Mouse (Mus musculus) liver, adult 2 months (tissue): ENCODE data around the gene Slc4a5. TPM values are rescaled to one million over a fixed set of nuclear protein-coding genes. Genes with fewer than 3 reads are reported as not detected.

Experiments used
- DNase-seq: peaks from one replicate; pipeline ENCODE4 v3.0.0-alpha.2; 2011; ENCODE audit warnings: low read depth, low spot score; ENCODE audit errors: extremely low read depth
- H3K27ac ChIP-seq: fragments of 200-500 bp; replicated peaks from 2 replicates; pipeline ENCODE4 v1.5.1; 2012; ENCODE audit warnings: low read depth, mild to moderate bottlenecking, control low read depth, inconsistent platforms, low read length; ENCODE audit not compliant: insufficient read depth
- H3K27me3 ChIP-seq: fragments of 200-500 bp; 2 replicates; pipeline ENCODE4 v1.6.1; 2012; ENCODE audit warnings: mild to moderate bottlenecking, moderate library complexity, low read length, inconsistent platforms; ENCODE audit not compliant: control insufficient read depth, insufficient read depth
- H3K36me3 ChIP-seq: fragments of 200-500 bp; 2 replicates; pipeline ENCODE4 v1.6.1; 2012; ENCODE audit warnings: low read length, inconsistent platforms; ENCODE audit not compliant: control insufficient read depth, insufficient read depth
- H3K4me1 ChIP-seq: fragments of 200-500 bp; 2 replicates; pipeline ENCODE4 v1.6.1; 2011; ENCODE audit warnings: low read length; ENCODE audit not compliant: control insufficient read depth, insufficient read depth
- H3K4me3 ChIP-seq: fragments of 200-500 bp; 2 replicates; pipeline ENCODE4 v1.5.1; 2011; ENCODE audit warnings: low read depth, mild to moderate bottlenecking, control low read depth, low read length, moderate library complexity; ENCODE audit not compliant: insufficient read depth
- H3K79me2 ChIP-seq: fragments of 200-500 bp; 2 replicates; pipeline ENCODE4 v1.6.1; 2012; ENCODE audit warnings: inconsistent platforms, mild to moderate bottlenecking, low read length, moderate library complexity; ENCODE audit not compliant: control insufficient read depth, insufficient read depth
- H3K9ac ChIP-seq: fragments of 200-500 bp; 2 replicates; pipeline ENCODE4 v1.6.1; 2012; ENCODE audit warnings: low read depth, mild to moderate bottlenecking, control low read depth, inconsistent platforms, low read length
- CTCF ChIP-seq: fragments of 200-500 bp; IDR thresholded peaks from 2 replicates; pipeline ENCODE4 v1.5.1; 2011; ENCODE audit warnings: low read depth, low read length, control low read depth
- POLR2A ChIP-seq: fragments of 200-500 bp; IDR thresholded peaks from 2 replicates; pipeline ENCODE4 v1.6.1; 2011; ENCODE audit warnings: low read length, control low read depth; ENCODE audit not compliant: insufficient read depth; ENCODE audit errors: extremely low read depth
- WGBS: fragments of 180-500 bp; shearing (Covaris S2); methylation state at CpG from one replicate; pipeline ENCODE4 v1.1.7; 2018; 5-methylcytosine and 5-hydroxymethylcytosine counted together
- polyA plus RNA-seq: library from polyadenylated mRNA; depleted of rRNA; stranded (reverse); fragments of >200 nt; gene quantifications from 2 replicates; pipeline ENCODE4 v1.2.3, GENCODE M21; 2012
- total RNA-seq: library from RNA; depleted of rRNA; stranded (reverse); fragments of >200 nt; gene quantifications from 2 replicates; pipeline ENCODE4 v1.2.3, GENCODE M21; 2014

The Slc4a5 gene
- total and polyA plus RNA-seq, 2 experiments: under 0.01 to 0.28 TPM

DNA sequence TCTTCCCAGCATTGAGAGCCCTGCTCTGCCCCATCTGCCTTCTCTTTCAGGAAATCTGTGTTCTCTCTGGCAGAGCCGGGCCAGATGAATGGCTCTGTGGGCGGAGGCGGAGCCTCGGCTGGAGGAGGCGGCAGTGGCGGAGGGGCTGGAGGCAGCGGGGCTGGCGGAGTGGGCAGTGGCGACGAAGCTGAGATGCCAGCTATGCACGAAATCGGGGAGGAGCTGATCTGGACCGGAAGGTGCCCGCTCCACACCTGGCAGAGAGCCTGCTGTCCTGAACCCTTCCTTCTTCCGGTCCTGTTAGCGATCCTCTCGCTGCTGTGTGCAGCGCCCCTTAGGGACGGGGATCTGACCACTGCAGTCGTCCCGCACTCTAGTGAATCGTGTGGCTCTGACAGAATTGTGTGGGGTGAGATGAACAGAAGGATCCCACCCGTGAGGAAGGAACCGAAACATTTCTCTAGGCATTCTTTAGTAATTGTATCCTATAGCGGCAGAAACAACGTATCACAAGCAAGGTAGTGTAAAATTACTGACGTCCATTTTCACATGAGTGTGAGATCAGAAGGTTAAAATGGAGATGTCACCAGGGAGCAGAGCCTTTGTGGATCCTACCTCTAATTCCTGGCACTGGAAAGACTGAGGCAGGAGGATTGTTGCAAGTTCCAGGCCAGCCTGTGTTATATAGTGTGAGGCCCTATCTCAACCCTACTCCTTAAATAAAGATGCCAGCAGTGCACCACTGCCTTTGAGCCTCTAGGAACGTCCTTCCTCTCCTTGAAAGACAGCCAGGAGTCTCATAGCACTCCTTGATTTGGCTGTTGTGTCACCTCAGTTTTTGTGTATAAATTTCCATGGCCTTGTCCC, 48.7 kb downstream of the Slc4a5 start:
- Histone ChIP-seq H3K4me3 (peak overlapping the region; percentile 54), H3K27ac (no peak overlapping the region), H3K9ac (peak overlapping the region; percentile 35), H3K36me3 (no peaks in the 10 kb centered on the region), H3K27me3 (no peaks in the 10 kb centered on the region), H3K4me1 (no peaks in the 10 kb centered on the region), H3K79me2 (no peaks in the 10 kb centered on the region)
- TF ChIP-seq CTCF (peak; percentile 85), POLR2A (no peak)
- DNase-seq: peak; percentile 90
- WGBS: 4% methylated on average over 28 of the region's 28 CpGs

DNA sequence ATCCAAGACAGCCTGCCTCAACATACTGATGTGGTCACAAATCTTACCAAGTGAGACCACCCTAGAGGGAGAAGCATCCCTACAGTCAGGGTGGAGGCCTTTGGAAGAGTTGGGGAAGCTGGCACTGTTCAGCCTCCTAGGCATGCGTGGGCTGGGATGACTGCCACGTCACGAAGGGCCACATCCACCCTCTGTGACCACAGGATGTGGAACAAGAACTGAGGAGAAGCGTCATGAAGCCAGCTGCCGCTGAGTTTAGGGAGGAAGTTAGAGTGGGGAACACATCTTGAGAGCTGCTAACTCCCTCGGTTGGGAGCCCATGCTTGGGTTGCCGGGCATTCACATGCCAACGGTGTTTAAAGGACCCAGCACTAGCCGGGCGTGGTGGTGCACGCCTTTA, 54.1 kb downstream of the Slc4a5 start:
- no peak for TF ChIP-seq POLR2A
- TF ChIP-seq CTCF: no peak
- Histone ChIP-seq H3K4me1 (no peaks in the 10 kb centered on the region), H3K36me3 (no peaks in the 10 kb centered on the region), H3K27me3 (no peaks in the 10 kb centered on the region), H3K27ac (no peak overlapping the region), H3K79me2 (no peaks in the 10 kb centered on the region), H3K4me3 (no peak overlapping the region), H3K9ac (no peak overlapping the region)
- WGBS: 81% methylated on average over 11 of the region's 11 CpGs
- peak; percentile 5 for DNase-seq

DNA sequence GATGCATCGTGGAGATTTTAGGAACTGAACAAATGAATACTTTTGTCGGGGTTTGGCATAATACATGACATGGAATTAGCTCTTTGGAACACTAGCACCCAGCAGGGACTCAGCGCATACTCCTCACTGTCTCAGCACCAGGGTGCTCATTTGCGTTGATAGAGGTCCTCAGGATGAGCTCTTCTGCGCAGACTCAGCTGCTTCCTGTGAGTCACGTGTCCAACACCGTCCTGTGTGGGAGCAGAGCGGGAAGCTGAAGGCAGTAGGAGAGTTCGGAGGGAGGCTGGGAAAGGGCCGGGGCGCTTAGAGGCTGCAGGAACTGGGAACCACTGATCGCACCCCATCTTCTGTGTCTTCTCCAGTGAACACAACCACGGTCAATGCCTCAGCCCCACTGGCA, 57.5 kb downstream of the Slc4a5 start:
- Histone ChIP-seq H3K79me2 (no peaks in the 10 kb centered on the region), H3K9ac (no peak overlapping the region), H3K36me3 (no peaks in the 10 kb centered on the region), H3K4me1 (no peaks in the 10 kb centered on the region), H3K27ac (no peak overlapping the region), H3K27me3 (no peaks in the 10 kb centered on the region), H3K4me3 (no peak overlapping the region)
- TF ChIP-seq CTCF: no peak
- TF ChIP-seq POLR2A: no peak
- 61% methylated on average over 13 of the region's 13 CpGs for WGBS
- no peak for DNase-seq

DNA sequence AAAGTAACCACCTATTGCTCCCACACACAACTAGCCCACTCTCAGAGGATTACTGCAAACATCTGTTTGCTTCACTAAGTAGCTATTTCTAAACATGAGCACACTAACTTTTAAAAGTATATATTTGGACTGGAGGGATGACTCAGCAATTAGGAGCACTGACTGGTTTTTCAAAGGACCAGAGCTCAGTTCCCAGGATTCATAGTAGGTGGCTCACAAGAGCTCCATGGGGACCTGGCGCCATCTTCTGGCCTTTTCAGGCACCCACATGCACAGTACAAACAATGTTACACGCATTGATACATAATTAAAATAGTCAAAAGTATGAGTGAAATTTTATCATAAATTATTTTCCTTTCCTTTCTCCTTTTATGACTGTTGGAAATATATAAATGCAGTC, 59.3 kb downstream of the Slc4a5 start:
- H3K4me1 ChIP-seq: no peaks in the 10 kb centered on the region
- H3K4me3 ChIP-seq: no peak overlapping the region
- TF ChIP-seq CTCF: peak; percentile 83
- TF ChIP-seq POLR2A: no peak
- H3K36me3 ChIP-seq: no peaks in the 10 kb centered on the region
- peak; percentile 38 for DNase-seq
- no peak overlapping the region for H3K27ac ChIP-seq
- H3K79me2 ChIP-seq: no peaks in the 10 kb centered on the region
- H3K27me3 ChIP-seq: no peaks in the 10 kb centered on the region
- H3K9ac ChIP-seq: no peak overlapping the region
- WGBS: 31% methylated on average over 2 of the region's 2 CpGs

DNA sequence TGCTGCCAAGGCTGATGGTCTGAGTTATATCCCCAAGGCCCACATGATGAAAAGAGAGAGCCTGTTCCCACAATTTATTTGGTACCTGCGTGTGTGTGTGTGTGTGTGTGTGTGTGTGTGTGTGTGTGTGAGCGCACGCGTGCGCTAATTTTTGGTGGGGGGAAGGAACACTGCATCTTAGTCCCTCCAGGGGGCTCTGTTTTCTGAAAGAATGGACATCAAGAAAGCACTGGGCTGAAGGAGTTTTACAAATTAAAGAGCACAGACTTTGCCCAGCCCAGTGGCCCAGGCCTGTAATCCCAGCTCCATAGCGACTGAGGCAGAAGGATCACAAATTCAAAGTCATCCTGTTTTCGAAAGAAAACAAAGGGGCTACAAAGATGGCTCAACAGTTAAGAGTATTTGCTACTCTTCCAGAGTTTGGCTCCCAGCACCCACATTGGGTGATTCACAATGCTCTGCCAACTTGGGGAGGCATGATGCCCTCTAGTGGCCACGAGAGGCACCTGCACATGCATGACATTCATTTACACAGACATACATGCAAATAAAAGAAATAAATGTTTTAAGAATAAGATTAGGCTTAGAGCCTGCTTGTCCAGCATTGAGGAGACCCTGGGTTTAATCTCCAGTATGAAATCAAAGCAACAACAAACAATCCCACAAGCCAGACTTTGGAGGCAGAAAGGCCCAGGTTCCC, 60.8 kb downstream of the Slc4a5 start:
- Histone ChIP-seq H3K36me3 (no peaks in the 10 kb centered on the region), H3K27me3 (no peaks in the 10 kb centered on the region), H3K4me1 (no peaks in the 10 kb centered on the region), H3K4me3 (no peak overlapping the region), H3K79me2 (no peaks in the 10 kb centered on the region), H3K9ac (no peak overlapping the region), H3K27ac (no peak overlapping the region)
- DNase-seq: peak; percentile 9
- 79% methylated on average over 8 of the region's 8 CpGs for WGBS
- TF ChIP-seq POLR2A (no peak), CTCF (peak; percentile 76)
